Mouse (Mus musculus): ENCODE measurements around the gene Rpl39. TPM values are rescaled to one million over a fixed set of nuclear protein-coding genes. Genes with fewer than 3 reads are reported as not detected.

Gene Rpl39
- total RNA-seq, 2 experiments from 2014 or later, result 236 to 243 TPM

DNA sequence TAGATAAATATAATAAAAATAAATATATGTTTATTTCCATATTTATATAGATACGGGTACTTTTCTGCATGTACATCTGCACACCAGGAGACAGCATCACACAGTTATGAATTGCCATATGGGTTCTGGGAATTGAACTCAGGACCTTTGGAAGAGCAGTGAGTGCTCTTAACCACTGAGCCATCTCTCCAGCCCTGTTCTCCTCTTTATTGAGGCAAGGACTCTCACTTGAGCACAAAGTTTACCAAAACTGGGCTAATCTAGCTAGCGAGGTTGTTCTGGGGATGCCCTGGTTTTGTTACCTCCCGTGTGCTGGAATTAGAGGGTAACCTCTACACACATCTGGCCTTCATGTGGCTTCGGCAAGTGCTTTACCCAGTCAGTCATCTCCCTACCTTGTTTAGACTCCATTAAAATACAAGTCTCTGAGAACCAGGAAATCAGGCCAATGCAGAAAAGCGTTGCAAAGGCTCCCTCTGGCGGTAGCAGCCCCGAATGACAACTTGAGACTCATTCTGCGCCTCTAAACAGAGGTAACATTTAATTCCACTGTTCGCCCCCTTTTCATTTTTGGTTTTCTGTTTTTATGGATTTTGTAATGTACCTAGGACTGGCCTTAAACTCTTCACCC is 10.8 kb downstream of the Rpl39 start:
- intact Hi-C loops (cut with DNase I), result no loop called here
- peak; percentile 31 to 47 for DNase-seq (ENCODE audit: low spot score in 2 of 2)

DNA sequence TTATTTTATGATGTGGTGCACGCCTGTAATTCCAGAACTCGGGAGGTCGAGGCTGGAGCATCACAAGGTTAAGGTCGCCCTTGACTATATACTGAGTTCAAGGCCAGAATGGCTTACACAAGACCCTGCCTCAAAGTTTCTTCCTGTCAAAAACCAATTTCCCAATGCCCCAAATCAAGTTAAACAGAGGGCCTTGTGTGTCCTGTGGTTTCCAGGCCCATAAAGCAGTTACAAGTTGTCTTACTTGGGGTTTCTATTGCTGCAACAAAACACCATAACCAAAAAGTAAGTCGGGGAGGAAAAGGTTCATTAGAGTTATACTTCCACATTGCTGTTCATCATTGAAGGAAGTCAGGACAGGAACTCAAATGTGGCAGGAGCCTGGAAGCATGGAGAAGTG is 16.4 kb downstream of the Rpl39 start:
- DNase-seq (ENCODE audit: low spot score in 2 of 2), result no peak
- intact Hi-C loops (cut with DNase I), result no loop called here

DNA sequence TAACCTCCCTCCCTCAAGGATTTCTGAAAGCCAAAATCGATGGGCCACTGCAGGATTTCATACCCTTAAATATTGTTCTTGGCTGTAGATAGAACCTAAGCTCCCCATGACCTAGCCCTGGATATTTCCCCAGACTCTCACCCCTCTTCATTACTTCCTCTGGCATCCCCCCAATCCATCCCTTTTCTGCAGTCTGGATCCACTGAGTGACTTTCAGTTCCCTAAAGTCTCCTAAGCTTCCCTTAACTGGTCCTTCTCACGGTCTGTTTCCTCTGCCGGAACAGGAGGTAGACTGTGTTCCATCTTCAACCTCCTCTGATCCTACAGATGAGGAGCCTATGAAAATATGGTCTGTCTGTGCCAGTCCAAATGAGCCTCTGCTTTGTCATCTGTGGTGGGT is 17.9 kb downstream of the Rpl39 start:
- intact Hi-C loops (cut with DNase I), result no loop called here
- no peak for DNase-seq (ENCODE audit: low spot score in 2 of 2)

DNA sequence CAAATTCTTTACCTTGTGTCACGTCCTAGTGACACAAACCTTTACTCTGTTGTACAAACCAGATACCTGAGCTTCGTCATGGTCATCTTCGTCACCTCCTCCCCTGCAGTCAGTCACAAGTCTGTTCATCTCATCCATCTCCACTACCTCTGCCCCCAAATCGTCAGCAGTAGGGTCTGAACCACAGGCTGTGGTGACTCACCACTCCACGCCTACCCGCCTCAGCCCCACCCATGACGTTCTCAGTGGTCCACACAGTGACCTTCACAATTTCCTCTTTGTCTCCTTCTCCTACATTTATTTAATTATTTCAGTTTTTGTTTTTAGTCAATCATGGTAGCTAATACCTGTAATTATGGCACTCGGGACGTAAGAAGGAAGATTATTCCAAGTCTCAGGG is 21.3 kb downstream of the Rpl39 start:
- no peak for DNase-seq (ENCODE audit: low spot score in 2 of 2)
- intact Hi-C loops (cut with DNase I), result no loop called here

DNA sequence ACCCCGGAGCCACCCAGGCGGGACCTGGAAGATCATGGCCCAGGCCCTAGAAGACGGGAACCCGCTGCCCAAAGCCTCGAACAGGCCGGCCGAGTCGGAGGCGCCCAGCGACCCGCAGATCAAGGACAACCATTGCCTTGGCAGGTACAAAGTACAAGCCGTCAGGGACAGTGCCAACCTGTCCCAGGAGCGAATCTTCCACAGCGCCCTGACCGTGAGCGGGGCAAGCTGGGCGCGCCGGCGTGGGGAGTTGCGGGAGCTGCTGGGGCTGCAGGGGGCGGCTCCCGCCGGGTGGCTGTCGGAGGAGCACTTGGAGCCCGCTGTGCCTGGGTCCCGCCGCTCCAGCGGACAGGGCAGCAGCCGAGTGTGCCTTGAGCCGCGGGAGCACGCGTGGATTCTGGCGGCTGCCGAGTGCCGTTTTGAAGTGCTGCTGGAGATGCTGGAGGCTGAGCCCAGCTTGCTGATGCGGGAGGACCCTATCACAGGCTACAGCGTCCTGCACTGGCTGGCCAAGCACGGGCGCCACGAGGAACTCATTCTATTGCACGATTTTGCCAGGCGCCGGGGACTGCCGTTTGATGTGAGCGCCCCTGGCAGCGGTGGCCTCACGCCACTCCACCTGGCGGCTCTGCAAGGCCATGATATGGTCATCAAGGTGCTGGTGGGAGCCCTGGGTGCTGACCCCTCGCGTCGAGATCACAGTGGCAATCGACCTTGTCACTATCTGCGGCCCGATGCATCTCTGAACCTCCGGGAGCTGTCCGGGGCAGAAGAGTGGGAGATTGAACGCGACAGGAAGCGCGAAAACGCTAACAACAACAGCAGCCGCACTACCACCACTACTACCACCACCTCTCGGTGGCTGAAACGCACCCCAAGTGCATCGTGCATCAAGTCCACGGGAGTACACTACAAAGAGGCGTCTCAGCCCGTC is 36.0 kb downstream of the Rpl39 start:
- DNase-seq (ENCODE audit: low spot score in 2 of 2), result no peak
- intact Hi-C loops (cut with DNase I), result loop anchor here (10.0 kb wide), 1 partner anchor 214 kb away; no protein-coding TSS in a partner anchor

DNA sequence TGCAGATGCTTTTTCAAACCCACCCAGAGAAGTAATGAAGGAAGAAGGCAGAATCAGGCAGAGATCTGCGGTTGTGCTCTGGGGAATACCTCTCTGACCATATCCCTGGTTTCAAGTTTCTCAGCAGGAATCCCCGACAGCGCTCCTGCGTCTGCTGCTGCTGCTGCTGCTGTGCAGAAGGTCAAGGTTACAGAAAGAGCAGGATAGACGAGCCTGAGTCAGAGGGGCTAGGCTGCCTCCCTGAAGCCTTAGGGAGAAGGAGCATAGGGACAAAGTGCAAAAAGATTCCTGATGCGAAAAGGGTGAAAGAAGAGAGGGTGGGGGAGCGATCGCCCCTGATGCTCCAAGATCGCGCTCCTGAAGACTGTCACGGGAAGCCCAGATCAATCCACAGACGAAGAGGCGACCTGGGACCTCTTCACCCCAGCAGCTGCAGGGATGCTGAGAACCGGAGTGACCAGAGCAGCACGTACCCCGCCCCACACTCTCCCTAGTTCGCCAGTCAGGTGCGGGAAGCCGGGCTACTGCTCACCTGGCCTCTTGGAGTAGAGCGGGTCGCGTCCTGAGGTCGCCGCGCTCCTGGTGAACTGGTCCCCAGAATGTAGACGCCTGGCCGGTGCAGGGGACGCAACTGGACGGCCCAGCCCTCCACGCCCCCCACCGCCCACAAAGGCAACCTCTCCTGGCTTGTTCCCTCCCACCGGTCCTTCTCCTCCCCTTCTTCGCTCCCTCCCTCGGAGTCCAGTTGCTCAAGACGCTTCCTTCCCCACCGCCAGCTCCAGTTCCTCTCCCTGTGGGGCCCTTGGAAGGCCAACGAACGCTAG is 36.9 kb downstream of the Rpl39 start, which contains the start of gene Sowahd:
TSS of gene Sowahd (plus strand) at position 780 of the 824 bp plus-strand sequence.
- intact Hi-C loops (cut with DNase I), result loop anchor here (10.0 kb wide), 1 partner anchor 213 kb away; no protein-coding TSS in a partner anchor
- DNase-seq (ENCODE audit: low spot score in 2 of 2), result no peak

DNA sequence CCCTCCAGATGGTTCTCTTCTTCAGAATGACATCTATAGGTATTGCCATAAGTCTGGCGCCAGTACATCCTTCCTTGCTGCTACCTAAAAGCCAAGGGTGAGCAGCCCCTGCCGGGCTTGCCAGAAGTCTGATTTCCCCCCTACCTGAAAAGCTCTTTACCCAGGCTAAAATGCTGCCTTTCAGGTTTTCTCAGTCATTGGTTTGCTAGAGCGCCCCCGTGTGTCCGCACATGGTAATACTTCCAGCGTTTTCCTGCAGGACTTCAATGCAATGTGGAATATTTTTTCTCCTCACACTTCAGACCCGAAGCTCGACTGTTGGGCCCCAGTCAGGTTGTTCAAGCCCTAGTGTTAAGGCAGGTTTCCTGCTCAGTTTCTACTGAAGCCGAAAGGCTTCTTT is 42.5 kb downstream of the Rpl39 start:
- DNase-seq (ENCODE audit: low spot score in 2 of 2), result peak; percentile 49 to 52

More for the DNA sequence above, 42.5 kb downstream of the Rpl39 start:
- intact Hi-C loops (cut with DNase I), result loop anchor here (10.0 kb wide), 1 partner anchor 208 kb away; no protein-coding TSS in a partner anchor

Other genes with a start within 250 kb of the Rpl39 start
- 10 to 100 TPM; 48.7 to 50.8 TPM for gene Ube2a, start 211.5 kb downstream of the Rpl39 start, total RNA-seq (2021)
- 10 to 100 TPM; 37.2 to 37.7 TPM for gene C330007P06Rik, start 211.3 kb downstream of the Rpl39 start, total RNA-seq (2021)
- 10 to 100 TPM; 31.2 to 32.3 TPM for gene Nkrf, start 182.5 kb downstream of the Rpl39 start, total RNA-seq (2021)
- gene Sept6, start 93.6 kb downstream of the Rpl39 start, total RNA-seq (2021), result 10 to 100 TPM; 57.4 to 68.4 TPM
- gene Sowahd, start 36.6 kb downstream of the Rpl39 start, total RNA-seq (2021), result not detected
- gene Upf3b, start 24.9 kb upstream of the Rpl39 start, total RNA-seq (2021), result 10 to 100 TPM; 12.8 to 21.5 TPM
- gene Nkap, start 41.4 kb upstream of the Rpl39 start, total RNA-seq (2021), result 10 to 100 TPM; 11.3 to 14.1 TPM
- gene Akap14, start 83.4 kb upstream of the Rpl39 start, total RNA-seq (2021), result not detected
- 100 to 1,000 TPM; 191 to 222 TPM for gene Ndufa1, start 105.8 kb upstream of the Rpl39 start, total RNA-seq (2021)
- 1 to 10 TPM; 7.5 to 7.6 TPM for gene Rnf113a1, start 105.8 kb upstream of the Rpl39 start, total RNA-seq (2021)
- gene Gm9, start 125.6 kb upstream of the Rpl39 start, total RNA-seq (2021), result not detected
- gene Rhox1, start 136.9 kb upstream of the Rpl39 start, total RNA-seq (2021), result not detected
- not detected for gene Rhox2a, start 159.6 kb upstream of the Rpl39 start, total RNA-seq (2021)
- gene Rhox3a, start 164.5 kb upstream of the Rpl39 start, total RNA-seq (2021), result not detected
- gene Rhox4a, start 179.9 kb upstream of the Rpl39 start, total RNA-seq (2021), result not detected